9 mouse cellular contexts compared by ENCODE assay signal in the genomic region with DNA sequence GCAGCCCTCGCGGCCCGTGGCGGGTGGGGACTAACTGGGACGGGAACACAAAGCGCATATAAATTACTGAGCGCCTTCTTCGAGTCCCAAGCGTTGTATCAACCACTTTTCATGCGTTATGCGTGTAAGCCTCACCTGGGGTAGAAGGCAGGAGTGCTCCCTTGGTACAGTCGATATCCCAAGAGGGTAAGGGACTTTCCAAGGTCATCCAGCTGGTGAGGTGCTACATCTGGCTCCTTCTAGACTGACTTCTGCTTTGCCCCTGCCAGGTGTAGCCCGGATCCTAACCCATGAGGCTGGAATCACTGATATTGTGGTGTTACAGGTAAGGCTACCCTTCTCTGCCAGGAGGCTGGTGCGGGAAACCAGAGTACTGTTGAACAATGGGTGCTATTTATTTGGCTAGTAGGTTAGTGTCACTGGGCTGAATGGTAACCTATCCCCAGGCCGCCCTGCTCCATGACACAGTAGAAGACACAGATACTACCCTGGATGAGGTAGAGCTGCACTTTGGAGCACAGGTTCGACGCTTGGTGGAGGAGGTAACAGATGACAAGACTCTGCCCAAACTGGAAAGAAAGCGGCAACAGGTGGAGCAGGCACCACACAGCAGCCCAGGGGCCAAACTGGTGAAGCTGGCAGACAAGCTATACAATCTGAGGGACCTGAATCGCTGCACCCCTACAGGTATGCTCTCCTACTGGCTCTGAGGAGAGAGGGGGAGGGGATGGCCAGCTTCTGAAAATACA. TPM values are rescaled to one million over a fixed set of nuclear protein-coding genes. Genes with fewer than 3 reads are reported as not detected.
DNase-seq lines count a peak whose midpoint lies in the region; ATAC-seq and TF ChIP-seq lines count a peak whose summit lies in the region.
"Had no signal": no experiment of that assay in that cellular context is flagged by ENCODE, and none has a peak within 500 bp of the region (broad histone marks: within the 10 kb centered on the region; RNA-seq: fewer than 3 reads in every experiment).

No protein-coding gene starts in this region.

- peaks cover 24 to 33% of the 10 kb centered on the region in 2 experiments for H3K4me1 ChIP-seq in heart, embryonic 14.5 days (ENCODE audit: control insufficient read depth in 2 of 2, insufficient read depth in 2 of 2, low read length in 2 of 2)
- peaks cover 71% of the 10 kb centered on the region for H3K4me1 ChIP-seq in G1E (ENCODE audit: insufficient read depth, low read depth, low read length)
- peaks cover 12% of the 10 kb centered on the region for H3K4me1 ChIP-seq in forebrain, postnatal 0 days (ENCODE audit: insufficient read depth)

- no peak for ATAC-seq in heart, embryonic 14.5 days (ENCODE audit: insufficient number of reproducible peaks, insufficient read depth, low FRiP score, low read depth)
- no peak for ATAC-seq in G1E (ENCODE audit: extremely low read depth, insufficient number of reproducible peaks, low FRiP score, poor library complexity, severe bottlenecking)
- 0 out of 2 replicates have a peak, but pooled peaks have one; percentile 2 for ATAC-seq in forebrain, postnatal 0 days
- ATAC-seq: Patski had no signal

- H3K27ac ChIP-seq in heart, embryonic 14.5 days (replicated peaks in 1 of 2; ENCODE audit: control insufficient read depth in 1 of 2, insufficient read depth in 1 of 2, low read depth in 2 of 2, low read length in 2 of 2) = peak overlapping the region; percentile 68
- peak overlapping the region; percentile 89 for H3K27ac ChIP-seq in forebrain, postnatal 0 days (ENCODE audit: low read depth, low read length)
- peak overlapping the region; percentile 27; the same call in 1 of the 2 replicates for H3K27ac ChIP-seq in macrophage

- TF ChIP-seq CTCF in G1E (IDR thresholded peaks at IDR 0.05; ENCODE audit: low read depth, low read length) = no peak
- no peak for TF ChIP-seq CTCF in forebrain, postnatal 0 days (IDR thresholded peaks at IDR 0.05; ENCODE audit: low read depth)

- no peaks in the 10 kb centered on the region for H3K79me2 ChIP-seq in macrophage (ENCODE audit: inconsistent target)

- DNase-seq in heart, adult 18-20 months = no peak
- peak; percentile 23 for DNase-seq in G1E (ENCODE audit: low spot score)
- DNase-seq in forebrain, postnatal 0 days = no peak
- DNase-seq in frontal cortex, adult 2 months (ENCODE audit: extremely low spot score in 1 of 2, low spot score in 1 of 2) = no peak
- DNase-seq in adrenal gland, postnatal 14 days = no peak
- DNase-seq in urinary bladder, postnatal 4 days (ENCODE audit: low spot score in 2 of 2) = no peak

- no peaks in the 10 kb centered on the region for H3K9me3 ChIP-seq in heart, embryonic 14.5 days (ENCODE audit: control insufficient read depth, low read length)
- no peaks in the 10 kb centered on the region for H3K9me3 ChIP-seq in G1E (replicated peaks)
- no peaks in the 10 kb centered on the region for H3K9me3 ChIP-seq in forebrain, postnatal 0 days (ENCODE audit: low read length)

- H3K36me3 ChIP-seq in heart, embryonic 14.5 days (ENCODE audit: control insufficient read depth, insufficient read depth, low read length) = no peaks in the 10 kb centered on the region
- peaks cover 34% of the 10 kb centered on the region for H3K36me3 ChIP-seq in G1E (replicated peaks)
- no peaks in the 10 kb centered on the region for H3K36me3 ChIP-seq in forebrain, postnatal 0 days (ENCODE audit: insufficient read depth)
- no peaks in the 10 kb centered on the region for H3K36me3 ChIP-seq in macrophage (ENCODE audit: inconsistent target)

- 26% methylated on average over 19 of the region's 19 CpGs for WGBS in heart, embryonic 14.5 days
- 27% methylated on average over 19 of the region's 19 CpGs for WGBS in forebrain, postnatal 0 days
- 24% methylated on average over 18 of the region's 19 CpGs for WGBS in macrophage (ENCODE audit: missing documents)

- H3K4me2 ChIP-seq in heart, embryonic 14.5 days (ENCODE audit: low read length) = peak overlapping the region; percentile 81
- peak overlapping the region; percentile 74 for H3K4me2 ChIP-seq in forebrain, postnatal 0 days (ENCODE audit: low read depth)

- H3K9ac ChIP-seq in heart, embryonic 14.5 days (ENCODE audit: low read length) = peak overlapping the region; percentile 92
- peak overlapping the region; percentile 73 for H3K9ac ChIP-seq in forebrain, postnatal 0 days

- peak overlapping the region; percentile 55 to 67 for H3K4me3 ChIP-seq in heart, embryonic 14.5 days (ENCODE audit: control insufficient read depth in 1 of 2, insufficient read depth in 1 of 2, low read depth in 1 of 2, low read length in 2 of 2)
- H3K4me3 ChIP-seq in G1E (ENCODE audit: low read depth, low read length) = peak overlapping the region; percentile 78
- H3K4me3 ChIP-seq in forebrain, postnatal 0 days (ENCODE audit: low read depth, low read length) = peak overlapping the region; percentile 51
- peak overlapping the region; percentile 45 for H3K4me3 ChIP-seq in macrophage (ENCODE audit: inconsistent target)

- H3K27me3 ChIP-seq in heart, embryonic 14.5 days (ENCODE audit: control insufficient read depth, insufficient read depth, low read length) = no peaks in the 10 kb centered on the region
- no peaks in the 10 kb centered on the region for H3K27me3 ChIP-seq in G1E (ENCODE audit: insufficient read depth, low read length)
- no peaks in the 10 kb centered on the region for H3K27me3 ChIP-seq in forebrain, postnatal 0 days (ENCODE audit: insufficient read depth, low read length)
- H3K27me3 ChIP-seq: Patski had no signal

RNA-seq across cellular contexts. Expression of a gene that starts 0.5 kb away (rescaled TPM):
- polyA plus RNA-seq in heart, embryonic 14.5 days (2014; fragmentation: Nextera tagmentation; extraction: Ambion mirVana) = 18.2 and 23.1 TPM in 2 replicates
- total RNA-seq in heart, adult 18-20 months (2021) = 10 to 100 TPM; 32.4 to 35.5 TPM
- 64.8 and 66.3 TPM in 2 replicates for total RNA-seq in G1E (2014; fragmentation: Nextera tagmentation)
- 114 and 124 TPM in 2 replicates for total RNA-seq in G1E (2017)
- 48.9 and 55.0 TPM in 2 replicates for polyA plus RNA-seq in G1E (2012)
- total RNA-seq in forebrain, postnatal 0 days (2014; rRNA removed) = 33.2 and 44.4 TPM in 2 replicates
- 14.6 and 16.7 TPM in 2 replicates for polyA plus RNA-seq in forebrain, postnatal 0 days (2015; fragmentation: Nextera tagmentation; extraction: Ambion mirVana)
- total RNA-seq in macrophage (2018; cell fraction: chromatin; rRNA removed) = 10 to 100 TPM in 18 of 26 experiments, 1 to 10 TPM in 8; 5.5 to 39.3 (median 13.0) TPM
- 10 to 100 TPM in 2 of 26 experiments, 1 to 10 TPM in 24; 3.4 to 10.3 (median 6.3) TPM for total RNA-seq in macrophage (2018; cell fraction: cytosol; rRNA removed)
- total RNA-seq in macrophage (2018; cell fraction: nucleus; rRNA removed) = 10 to 100 TPM in 9 of 26 experiments, 1 to 10 TPM in 17; 2.0 to 26.1 (median 8.0) TPM
- 6.0 to 14.5 TPM (median 10.1 TPM) in 3 replicates for polyA plus RNA-seq in macrophage (2018)
- 46.8 and 61.2 TPM in 2 replicates for polyA plus RNA-seq in frontal cortex, adult 2 months (2012; rRNA removed)
- total RNA-seq in adrenal gland, postnatal 14 days (2021) = 35.1 and 44.2 TPM in 2 replicates

RNA-seq across cellular contexts. Expression of a gene that starts 2.6 kb away (rescaled TPM):
- polyA plus RNA-seq in heart, embryonic 14.5 days (2014; fragmentation: Nextera tagmentation; extraction: Ambion mirVana) = 11.2 and 12.0 TPM in 2 replicates
- total RNA-seq in heart, adult 18-20 months (2021) = 10 to 100 TPM; 15.8 to 16.0 TPM
- total RNA-seq in G1E (2014; fragmentation: Nextera tagmentation) (14.9 and 19.9 TPM in 2 replicates), G1E (2017) (24.1 and 27.1 TPM in 2 replicates)
- polyA plus RNA-seq in G1E (2012) (37.4 and 39.0 TPM in 2 replicates), macrophage (2018) (14.3 to 19.5 TPM (median 16.2 TPM) in 3 replicates)
- total RNA-seq in forebrain, postnatal 0 days (2014; rRNA removed) = 49.2 and 69.4 TPM in 2 replicates
- polyA plus RNA-seq in forebrain, postnatal 0 days (2015; fragmentation: Nextera tagmentation; extraction: Ambion mirVana) = 35.2 and 50.1 TPM in 2 replicates
- 10 to 100 TPM; 18.0 to 61.1 (median 36.9) TPM for total RNA-seq in macrophage (2018; cell fraction: chromatin; rRNA removed)
- 10 to 100 TPM; 11.1 to 24.4 (median 17.7) TPM for total RNA-seq in macrophage (2018; cell fraction: cytosol; rRNA removed)
- total RNA-seq in macrophage (2018; cell fraction: nucleus; rRNA removed) = 10 to 100 TPM; 15.6 to 55.1 (median 26.9) TPM
- polyA plus RNA-seq in frontal cortex, adult 2 months (2012; rRNA removed) = 51.4 and 52.5 TPM in 2 replicates
- 52.5 and 59.0 TPM in 2 replicates for total RNA-seq in adrenal gland, postnatal 14 days (2021)

RNA-seq across cellular contexts. Expression of a gene that starts 19.2 kb away (rescaled TPM):
- 7.6 and 7.8 TPM in 2 replicates for polyA plus RNA-seq in heart, embryonic 14.5 days (2014; fragmentation: Nextera tagmentation; extraction: Ambion mirVana)
- total RNA-seq in heart, adult 18-20 months (2021) = 1 to 10 TPM; 4.7 to 6.8 TPM
- 22.7 and 25.8 TPM in 2 replicates for total RNA-seq in G1E (2014; fragmentation: Nextera tagmentation)
- total RNA-seq in G1E (2017) = 27.8 and 28.7 TPM in 2 replicates
- polyA plus RNA-seq in G1E (2012) = 12.5 and 14.3 TPM in 2 replicates
- total RNA-seq in forebrain, postnatal 0 days (2014; rRNA removed) = 25.2 and 38.9 TPM in 2 replicates
- 3.5 and 7.0 TPM in 2 replicates for polyA plus RNA-seq in forebrain, postnatal 0 days (2015; fragmentation: Nextera tagmentation; extraction: Ambion mirVana)
- 10 to 100 TPM in 24 of 26 experiments, 1 to 10 TPM in 2; 8.5 to 52.2 (median 31.2) TPM for total RNA-seq in macrophage (2018; cell fraction: chromatin; rRNA removed)
- 1 to 10 TPM in 22 of 26 experiments, under 1 TPM in 4; 0.53 to 5.2 (median 2.0) TPM for total RNA-seq in macrophage (2018; cell fraction: cytosol; rRNA removed)
- 10 to 100 TPM in 23 of 26 experiments, 1 to 10 TPM in 3; 5.6 to 42.2 (median 17.7) TPM for total RNA-seq in macrophage (2018; cell fraction: nucleus; rRNA removed)
- 2.3 to 2.8 TPM (median 2.4 TPM) in 3 replicates for polyA plus RNA-seq in macrophage (2018)
- polyA plus RNA-seq in frontal cortex, adult 2 months (2012; rRNA removed) = 21.1 and 23.6 TPM in 2 replicates
- total RNA-seq in adrenal gland, postnatal 14 days (2021) = 6.6 and 10.3 TPM in 2 replicates

RNA-seq across cellular contexts. Expression of a gene that starts 27.7 kb away (rescaled TPM):
- 15.9 and 19.5 TPM in 2 replicates for polyA plus RNA-seq in heart, embryonic 14.5 days (2014; fragmentation: Nextera tagmentation; extraction: Ambion mirVana)
- total RNA-seq in heart, adult 18-20 months (2021) = 10 to 100 TPM; 54.6 to 55.7 TPM
- total RNA-seq in G1E (2014; fragmentation: Nextera tagmentation) (58.7 and 63.1 TPM in 2 replicates), G1E (2017) (49.3 and 57.3 TPM in 2 replicates)
- polyA plus RNA-seq in G1E (2012) (31.7 and 37.0 TPM in 2 replicates), macrophage (2018) (15.9 to 83.7 TPM (median 73.2 TPM) in 3 replicates)
- 49.4 and 54.8 TPM in 2 replicates for total RNA-seq in forebrain, postnatal 0 days (2014; rRNA removed)
- 6.5 and 12.0 TPM in 2 replicates for polyA plus RNA-seq in forebrain, postnatal 0 days (2015; fragmentation: Nextera tagmentation; extraction: Ambion mirVana)
- total RNA-seq in macrophage (2018; cell fraction: chromatin; rRNA removed) = 100 to 1,000 TPM in 16 of 26 experiments, 10 to 100 TPM in 10; 16.5 to 452 (median 118) TPM
- 10 to 100 TPM; 10.2 to 96.2 (median 35.6) TPM for total RNA-seq in macrophage (2018; cell fraction: cytosol; rRNA removed)
- total RNA-seq in macrophage (2018; cell fraction: nucleus; rRNA removed) = 100 to 1,000 TPM in 9 of 26 experiments, 10 to 100 TPM in 17; 18.0 to 266 (median 60.2) TPM
- 123 and 129 TPM in 2 replicates for polyA plus RNA-seq in frontal cortex, adult 2 months (2012; rRNA removed)
- total RNA-seq in adrenal gland, postnatal 14 days (2021) = 61.4 and 82.8 TPM in 2 replicates

RNA-seq across cellular contexts. Expression of a gene that starts 44.3 kb away (rescaled TPM):
- 12.3 and 13.5 TPM in 2 replicates for polyA plus RNA-seq in heart, embryonic 14.5 days (2014; fragmentation: Nextera tagmentation; extraction: Ambion mirVana)
- total RNA-seq in heart, adult 18-20 months (2021) = 10 to 100 TPM in 1 of 2 experiments, 1 to 10 TPM in 1; 9.9 to 11.4 TPM
- 1.5 and 2.7 TPM in 2 replicates for total RNA-seq in G1E (2014; fragmentation: Nextera tagmentation)
- 5.4 TPM in 2 replicates for total RNA-seq in G1E (2017)
- 3.4 and 4.9 TPM in 2 replicates for polyA plus RNA-seq in G1E (2012)
- total RNA-seq in forebrain, postnatal 0 days (2014; rRNA removed) = 4.5 and 6.4 TPM in 2 replicates
- polyA plus RNA-seq in forebrain, postnatal 0 days (2015; fragmentation: Nextera tagmentation; extraction: Ambion mirVana) = 2.5 and 2.8 TPM in 2 replicates
- 100 to 1,000 TPM; 233 to 743 (median 466) TPM for total RNA-seq in macrophage (2018; cell fraction: chromatin; rRNA removed)
- 100 to 1,000 TPM in 17 of 26 experiments, 10 to 100 TPM in 9; 77.5 to 143 (median 115) TPM for total RNA-seq in macrophage (2018; cell fraction: cytosol; rRNA removed)
- total RNA-seq in macrophage (2018; cell fraction: nucleus; rRNA removed) = 100 to 1,000 TPM; 141 to 390 (median 271) TPM
- polyA plus RNA-seq in macrophage (2018) = 96.8 to 128 TPM (median 114 TPM) in 3 replicates
- polyA plus RNA-seq in frontal cortex, adult 2 months (2012; rRNA removed) = 5.4 and 6.1 TPM in 2 replicates
- total RNA-seq in adrenal gland, postnatal 14 days (2021) = 12.8 and 13.0 TPM in 2 replicates

Comparison
In these comparisons a context has a peak if more than half of its experiments do, and no peak if none do; other contexts are left out.
1. H3K27ac ChIP-seq: peak in every context shown above with its lines; median percentile 89 in forebrain, postnatal 0 days; 68 in heart, embryonic 14.5 days; 27 in macrophage.